Comparison of ENCODE assay signal across 20 mouse cellular contexts in genomic region chr4:135115426-135116170, GRCm38 (mm10). TPM values are rescaled to one million over a fixed set of nuclear protein-coding genes. Genes with fewer than 3 reads are reported as not detected.
DNase-seq lines count a peak whose midpoint lies in the region; ATAC-seq lines count a peak whose summit lies in the region.
"Had no signal": no experiment of that assay in that cellular context is flagged by ENCODE, and none has a peak within 500 bp of the region (broad histone marks: within the 10 kb centered on the region; RNA-seq: fewer than 3 reads in every experiment).

No protein-coding gene starts in this region.

- peaks cover 9% of the 10 kb centered on the region; the same call in 1 of the 2 replicates for H3K27me3 ChIP-seq in hindbrain, embryonic 10.5 days (ENCODE audit: insufficient read depth, poor library complexity, severe bottlenecking)
- H3K27me3 ChIP-seq in hindbrain, embryonic 12.5 days: no peaks in the 10 kb centered on the region
- peaks cover 7% of the 10 kb centered on the region; the same call in 1 of the 2 replicates for H3K27me3 ChIP-seq in limb, embryonic 10.5 days (ENCODE audit: low read depth, poor library complexity, severe bottlenecking)

- H3K4me1 ChIP-seq in hindbrain, embryonic 10.5 days (replicated peaks): peaks cover 36% of the 10 kb centered on the region
- no peaks in the 10 kb centered on the region for H3K4me1 ChIP-seq in hindbrain, embryonic 12.5 days
- peaks cover 43% of the 10 kb centered on the region for H3K4me1 ChIP-seq in limb, embryonic 10.5 days
- H3K4me1 ChIP-seq: heart, embryonic 13.5 days; hindbrain, embryonic 13.5 days had no signal

- no peak overlapping the region for H3K9ac ChIP-seq in hindbrain, embryonic 12.5 days
- H3K9ac ChIP-seq: heart, embryonic 13.5 days; hindbrain, embryonic 13.5 days had no signal

- no peaks in the 10 kb centered on the region for H3K36me3 ChIP-seq in hindbrain, embryonic 10.5 days
- H3K36me3 ChIP-seq in hindbrain, embryonic 12.5 days: no peaks in the 10 kb centered on the region
- no peaks in the 10 kb centered on the region for H3K36me3 ChIP-seq in limb, embryonic 10.5 days
- H3K36me3 ChIP-seq: G1E; heart, embryonic 13.5 days; hindbrain, embryonic 13.5 days had no signal

- no peak for DNase-seq in hindbrain, embryonic 10.5 days (ENCODE audit: low spot score)
- DNase-seq in T-cell, adult 2 months (ENCODE audit: low spot score): peak; percentile 43
- no peak for DNase-seq in limb, embryonic 10.5 days (ENCODE audit: low spot score)
- peak; percentile 46 for DNase-seq in thymus, postnatal 25 days
- no peak for DNase-seq in kidney, postnatal 25 days
- no peak for DNase-seq in layer of hippocampus, adult 9-10 months (ENCODE audit: low spot score)
- DNase-seq: adrenal gland, postnatal 10 days; cerebellum, adult 11 months; cerebellum, adult 8-10 months; cerebellum, postnatal 14 days; gastrocnemius, postnatal 36 days; heart, adult 11 months; heart, postnatal 36 days had no signal

- no peak overlapping the region for H3K4me3 ChIP-seq in hindbrain, embryonic 10.5 days
- H3K4me3 ChIP-seq in hindbrain, embryonic 12.5 days: no peak overlapping the region
- H3K4me3 ChIP-seq in limb, embryonic 10.5 days: no peak overlapping the region
- H3K4me3 ChIP-seq: heart, embryonic 13.5 days; hindbrain, embryonic 13.5 days had no signal

- H3K27ac ChIP-seq in hindbrain, embryonic 10.5 days: peak overlapping the region; percentile 40
- H3K27ac ChIP-seq in hindbrain, embryonic 12.5 days: no peak overlapping the region
- H3K27ac ChIP-seq in limb, embryonic 10.5 days: peak overlapping the region; percentile 1; the same call in 1 of the 2 replicates
- H3K27ac ChIP-seq: heart, embryonic 13.5 days; hindbrain, embryonic 13.5 days; hindbrain, postnatal 0 days had no signal

- ATAC-seq in hindbrain, embryonic 12.5 days (ENCODE audit: low FRiP score): no peak
- ATAC-seq: forebrain, embryonic 14.5 days had no signal

- no peak overlapping the region for H3K4me2 ChIP-seq in hindbrain, embryonic 12.5 days (replicated peaks)
- H3K4me2 ChIP-seq: heart, embryonic 13.5 days; hindbrain, embryonic 13.5 days had no signal

- WGBS in hindbrain, embryonic 10.5 days: 57% methylated on average over 14 of the region's 14 CpGs
- WGBS in hindbrain, embryonic 12.5 days: 47% methylated on average over 14 of the region's 14 CpGs
- 64% methylated on average over 14 of the region's 14 CpGs for WGBS in limb, embryonic 10.5 days

- peaks cover 9% of the 10 kb centered on the region; the same call in 1 of the 2 replicates for H3K9me3 ChIP-seq in hindbrain, embryonic 10.5 days
- H3K9me3 ChIP-seq in hindbrain, embryonic 12.5 days (replicated peaks): 0 out of 2 replicates have a peak, but pooled peaks cover 7% of the 10 kb centered on the region
- 0 out of 2 replicates have a peak, but pooled peaks cover 5% of the 10 kb centered on the region for H3K9me3 ChIP-seq in limb, embryonic 10.5 days (replicated peaks)

RNA-seq across cellular contexts. Expression of gene Runx3, which starts 4.9 kb away (rescaled TPM):
- polyA plus RNA-seq in hindbrain, embryonic 10.5 days (2016; fragmentation: Nextera tagmentation; extraction: Ambion mirVana): 0.07 and 0.09 TPM in 2 replicates
- polyA plus RNA-seq in hindbrain, embryonic 12.5 days (2016; fragmentation: Nextera tagmentation; extraction: Ambion mirVana): 0.19 and 0.29 TPM in 2 replicates
- polyA plus RNA-seq in limb, embryonic 10.5 days (2016; fragmentation: Nextera tagmentation; extraction: Ambion mirVana): 0.05 and 0.08 TPM in 2 replicates
- polyA plus RNA-seq: cortical plate, adult 2 months; forebrain, embryonic 14.5 days; hindbrain, postnatal 0 days had no signal

Comparison
In these comparisons a context has a peak if more than half of its experiments do, and no peak if none do; other contexts are left out.
1. DNase-seq: peak in T-cell, adult 2 months (single experiment) and thymus, postnatal 25 days (single experiment); none in hindbrain, embryonic 10.5 days (single experiment), limb, embryonic 10.5 days (single experiment), kidney, postnatal 25 days (0 of 2) and layer of hippocampus, adult 9-10 months (single experiment).